Mouse (Mus musculus): ENCODE measurements around the gene Pwp2. TPM values are rescaled to one million over a fixed set of nuclear protein-coding genes. Genes with fewer than 3 reads are reported as not detected.

Pwp2 gene
- polyA plus RNA-seq (2014; fragmentation: Nextera tagmentation; extraction: Ambion mirVana) = 9.5 and 11.2 TPM in 2 replicates

DNA sequence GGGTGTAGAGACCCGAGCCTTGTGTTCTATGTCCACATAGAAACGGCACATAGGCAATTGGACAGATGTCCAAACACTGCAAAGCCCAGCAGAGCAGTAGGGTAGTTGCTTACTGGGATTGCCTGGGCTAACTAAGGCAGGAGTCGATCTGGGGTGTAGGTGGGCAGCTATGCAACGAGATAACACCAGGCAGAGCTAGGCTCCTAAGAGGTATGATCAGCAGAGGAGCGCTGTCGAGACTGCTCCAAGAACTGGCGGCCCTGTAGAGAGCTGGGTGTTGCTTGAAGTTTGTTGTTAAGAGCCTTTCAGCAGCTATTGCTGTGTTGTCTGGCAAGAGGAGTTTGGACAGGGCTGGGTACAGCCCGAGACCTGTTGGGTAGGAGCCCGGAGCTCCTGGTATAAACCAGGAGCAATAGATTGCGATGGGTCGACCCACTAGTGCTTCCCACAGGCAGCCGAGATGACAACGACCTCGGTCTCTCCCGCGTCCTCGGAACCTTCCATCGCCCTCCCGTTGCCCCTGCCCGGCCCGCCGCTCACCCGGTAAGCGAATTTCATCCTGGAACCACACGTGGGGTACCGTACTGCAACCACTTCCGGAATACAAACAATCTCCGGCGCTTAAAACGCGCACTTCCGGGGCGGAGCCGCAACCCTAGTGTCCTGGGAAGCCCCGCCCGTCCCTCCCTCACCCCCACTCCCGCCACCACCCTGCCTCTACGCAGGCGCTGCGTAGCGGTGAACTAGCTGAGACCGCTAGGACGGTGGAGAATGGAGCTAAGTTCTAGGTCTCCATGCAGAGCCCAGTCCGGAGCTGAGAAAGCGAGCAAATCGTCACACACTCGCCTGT is at the start of gene Pwp2:
TSS of gene Pwp2 (minus strand) at position 619 of the 850 bp plus-strand sequence.
- H3K27ac ChIP-seq (ENCODE audit: low read depth, low read length) = peak within 1 kb of the TSS; percentile 66
- H3K4me3 ChIP-seq (ENCODE audit: low read depth, low read length) = peak within 1 kb of the TSS; percentile 84
- peak; percentile 87 for ATAC-seq (replicated peaks; ENCODE audit: insufficient number of reproducible peaks, low FRiP score, low TSS enrichment)
- under 1% methylated on average over 47 of the region's 47 CpGs for WGBS (ENCODE audit: insufficient replicate concordance)
- H3K27me3 ChIP-seq (ENCODE audit: control insufficient read depth, insufficient read depth, low read length) = no peaks in the 10 kb centered on the region
- H3K9ac ChIP-seq (ENCODE audit: low read depth, low read length) = peak within 1 kb of the TSS; percentile 77
- peak within 1 kb of the TSS; percentile 97 for H3K4me2 ChIP-seq
- H3K9me3 ChIP-seq (replicated peaks; ENCODE audit: control insufficient read depth, low read length) = no peaks in the 10 kb centered on the region
- H3K4me1 ChIP-seq (ENCODE audit: control insufficient read depth, insufficient read depth, low read length) = peaks cover 5% of the 10 kb centered on the region
- peaks cover 25% of the 10 kb centered on the region for H3K36me3 ChIP-seq (ENCODE audit: control insufficient read depth, insufficient read depth, low read length)

DNA sequence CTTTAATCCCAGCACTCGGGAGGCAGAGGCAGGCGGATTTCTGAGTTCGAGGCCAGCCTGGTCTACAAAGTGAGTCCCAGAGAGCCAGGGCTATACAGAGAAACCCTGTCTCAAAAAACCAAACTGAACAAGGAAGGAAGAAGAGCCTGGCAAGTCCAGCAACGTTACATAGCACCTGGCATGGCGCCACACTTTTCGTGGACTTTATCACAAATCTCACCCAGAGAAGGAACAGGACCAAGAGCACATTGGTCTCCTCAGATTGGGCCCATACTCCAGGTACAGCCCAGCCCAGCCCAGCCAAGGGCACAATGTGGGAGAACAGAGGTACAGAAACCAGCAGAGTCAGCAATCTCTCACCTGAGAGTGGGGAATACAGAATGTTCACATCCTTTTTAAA is 48.8 kb upstream of the Pwp2 start:
- Histone ChIP-seq H3K36me3 (ENCODE audit: control insufficient read depth, insufficient read depth, low read length) (0 out of 2 replicates have a peak, but pooled peaks cover 2% of the 10 kb centered on the region), H3K4me2 (no peak overlapping the region), H3K27ac (ENCODE audit: low read depth, low read length) (no peak overlapping the region), H3K9me3 (replicated peaks; ENCODE audit: control insufficient read depth, low read length) (no peaks in the 10 kb centered on the region), H3K9ac (ENCODE audit: low read depth, low read length) (no peak overlapping the region), H3K4me3 (ENCODE audit: low read depth, low read length) (no peak overlapping the region), H3K4me1 (ENCODE audit: control insufficient read depth, insufficient read depth, low read length) (no peaks in the 10 kb centered on the region), H3K27me3 (ENCODE audit: control insufficient read depth, insufficient read depth, low read length) (no peaks in the 10 kb centered on the region)
- no peak for ATAC-seq (replicated peaks; ENCODE audit: insufficient number of reproducible peaks, low FRiP score, low TSS enrichment)
- WGBS (ENCODE audit: insufficient replicate concordance) = 83% methylated on average over 6 of the region's 6 CpGs

DNA sequence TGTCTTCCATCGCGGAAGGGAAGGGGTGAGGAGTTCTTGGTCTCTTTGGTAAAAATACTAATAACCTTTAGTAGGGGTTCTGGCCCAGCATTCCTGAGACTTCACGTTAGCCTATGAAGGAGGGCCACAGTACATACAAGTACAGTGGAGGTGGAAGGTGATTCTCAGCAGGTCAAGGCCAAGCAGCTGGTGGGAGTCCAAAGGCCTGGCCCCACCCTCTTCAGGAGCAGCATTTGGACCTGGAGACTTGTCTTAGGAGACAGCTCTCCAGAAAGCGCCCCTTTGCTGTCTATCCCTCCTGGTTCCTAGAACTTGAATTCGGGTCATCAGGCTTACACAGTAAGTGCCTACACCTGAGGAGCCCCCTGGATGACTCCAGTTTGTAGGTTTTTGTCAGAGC is 48.2 kb upstream of the Pwp2 start:
- Histone ChIP-seq H3K4me1 (ENCODE audit: control insufficient read depth, insufficient read depth, low read length) (no peaks in the 10 kb centered on the region), H3K9ac (ENCODE audit: low read depth, low read length) (no peak overlapping the region), H3K4me2 (no peak overlapping the region), H3K4me3 (ENCODE audit: low read depth, low read length) (no peak overlapping the region), H3K9me3 (replicated peaks; ENCODE audit: control insufficient read depth, low read length) (no peaks in the 10 kb centered on the region), H3K27ac (ENCODE audit: low read depth, low read length) (no peak overlapping the region), H3K36me3 (ENCODE audit: control insufficient read depth, insufficient read depth, low read length) (peaks cover 5% of the 10 kb centered on the region; the same call in 1 of the 2 replicates), H3K27me3 (ENCODE audit: control insufficient read depth, insufficient read depth, low read length) (no peaks in the 10 kb centered on the region)
- no peak for ATAC-seq (replicated peaks; ENCODE audit: insufficient number of reproducible peaks, low FRiP score, low TSS enrichment)
- WGBS (ENCODE audit: insufficient replicate concordance) = 90% methylated on average over 5 of the region's 5 CpGs

DNA sequence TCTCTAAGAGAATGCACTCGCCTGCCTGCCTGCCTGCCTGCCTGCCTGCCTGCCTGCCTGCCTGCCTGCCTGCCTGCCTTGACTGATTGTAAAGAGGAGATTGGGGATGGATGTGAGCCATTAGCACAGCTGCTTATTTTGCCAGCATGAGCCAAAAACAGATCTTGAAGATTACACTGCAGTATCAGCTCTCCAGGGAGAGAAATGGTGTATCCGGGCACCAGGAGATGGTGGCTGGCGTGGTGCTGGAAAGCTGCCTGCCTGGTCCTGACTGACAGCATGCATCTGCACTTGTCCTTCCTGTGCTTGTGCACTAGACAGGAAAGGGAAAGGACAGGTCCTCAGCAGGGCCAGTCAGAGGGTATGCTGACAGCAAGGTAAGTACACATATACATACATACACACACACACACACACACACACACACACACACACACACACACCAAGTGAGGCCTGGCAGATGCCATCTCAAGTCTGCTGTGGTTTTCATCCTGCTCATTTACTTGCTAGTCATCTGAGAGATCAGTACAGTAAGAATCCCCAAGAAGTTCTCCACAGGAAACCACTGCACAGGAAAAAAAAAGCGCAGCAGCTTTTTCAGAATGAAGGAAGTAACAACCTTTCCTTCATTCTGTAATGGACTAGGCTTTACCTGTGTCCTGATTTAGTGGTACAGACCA is 47.5 kb upstream of the Pwp2 start:
- Histone ChIP-seq H3K36me3 (ENCODE audit: control insufficient read depth, insufficient read depth, low read length) (peaks cover 9% of the 10 kb centered on the region; the same call in 1 of the 2 replicates), H3K4me2 (no peak overlapping the region), H3K27me3 (ENCODE audit: control insufficient read depth, insufficient read depth, low read length) (no peaks in the 10 kb centered on the region), H3K9me3 (replicated peaks; ENCODE audit: control insufficient read depth, low read length) (no peaks in the 10 kb centered on the region), H3K9ac (ENCODE audit: low read depth, low read length) (no peak overlapping the region), H3K27ac (ENCODE audit: low read depth, low read length) (no peak overlapping the region), H3K4me3 (ENCODE audit: low read depth, low read length) (no peak overlapping the region), H3K4me1 (ENCODE audit: control insufficient read depth, insufficient read depth, low read length) (no peaks in the 10 kb centered on the region)
- no peak for ATAC-seq (replicated peaks; ENCODE audit: insufficient number of reproducible peaks, low FRiP score, low TSS enrichment)
- WGBS (ENCODE audit: insufficient replicate concordance) = 88% methylated on average over 4 of the region's 4 CpGs

DNA sequence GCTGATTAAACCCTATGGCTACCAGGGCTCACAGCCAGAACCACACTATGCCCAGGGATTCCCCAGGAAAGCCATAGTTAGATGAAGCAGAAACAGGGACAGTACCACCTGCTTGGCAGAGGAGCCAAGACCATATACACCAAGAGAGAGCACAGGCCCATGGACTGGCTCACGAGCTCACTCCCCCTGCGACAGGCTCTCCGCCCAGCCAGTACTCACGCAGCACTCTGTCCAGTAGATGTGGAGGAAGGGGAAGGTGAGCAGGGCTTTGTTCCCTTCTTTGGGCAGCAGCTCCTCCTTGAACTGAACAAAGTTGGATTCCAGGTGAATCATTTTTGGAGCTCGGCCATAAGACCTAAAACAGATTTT is 43.6 kb upstream of the Pwp2 start:
- no peak overlapping the region for H3K4me3 ChIP-seq (ENCODE audit: low read depth, low read length)
- peaks cover 11% of the 10 kb centered on the region; the same call in 1 of the 2 replicates for H3K36me3 ChIP-seq (ENCODE audit: control insufficient read depth, insufficient read depth, low read length)
- no peak overlapping the region for H3K4me2 ChIP-seq
- no peak for ATAC-seq (replicated peaks; ENCODE audit: insufficient number of reproducible peaks, low FRiP score, low TSS enrichment)
- 86% methylated on average over 5 of the region's 5 CpGs for WGBS (ENCODE audit: insufficient replicate concordance)
- no peaks in the 10 kb centered on the region for H3K9me3 ChIP-seq (replicated peaks; ENCODE audit: control insufficient read depth, low read length)
- H3K27me3 ChIP-seq (ENCODE audit: control insufficient read depth, insufficient read depth, low read length) = no peaks in the 10 kb centered on the region
- H3K27ac ChIP-seq (ENCODE audit: low read depth, low read length) = no peak overlapping the region
- H3K9ac ChIP-seq (ENCODE audit: low read depth, low read length) = no peak overlapping the region
- no peaks in the 10 kb centered on the region for H3K4me1 ChIP-seq (ENCODE audit: control insufficient read depth, insufficient read depth, low read length)

DNA sequence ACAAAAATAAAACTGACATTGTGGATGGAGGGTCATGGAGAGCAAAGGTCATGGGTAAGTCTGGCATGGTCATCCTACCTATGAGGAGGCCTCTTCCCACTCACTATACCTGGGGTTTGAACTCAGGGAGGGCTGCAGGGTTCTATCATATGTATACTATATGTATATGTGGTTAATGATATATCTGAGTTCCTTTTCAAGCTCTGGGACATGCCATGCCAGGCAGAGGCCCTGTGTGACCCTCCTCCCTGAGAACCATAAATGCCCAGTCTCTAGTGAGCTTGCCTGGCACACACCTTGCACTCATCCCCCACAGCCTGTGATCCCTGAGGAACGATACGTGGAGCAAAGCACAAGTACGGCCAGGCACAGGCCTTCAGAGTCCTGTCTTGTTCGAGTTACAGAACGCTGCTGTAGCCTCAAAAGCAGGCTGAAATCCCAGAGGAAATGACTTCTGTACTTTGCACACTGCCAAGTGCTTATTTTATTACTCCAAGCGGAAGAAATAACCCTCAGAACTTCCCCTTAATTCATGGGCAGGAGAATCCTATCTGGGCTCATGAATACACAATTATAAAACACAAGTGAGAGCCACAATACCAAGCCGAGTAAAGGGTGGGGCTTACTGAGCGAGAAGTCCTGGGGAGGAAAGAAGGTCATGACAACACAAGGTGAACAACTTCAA is 43.1 kb upstream of the Pwp2 start:
- H3K4me2 ChIP-seq = no peak overlapping the region
- no peaks in the 10 kb centered on the region for H3K9me3 ChIP-seq (replicated peaks; ENCODE audit: control insufficient read depth, low read length)
- H3K4me3 ChIP-seq (ENCODE audit: low read depth, low read length) = no peak overlapping the region
- ATAC-seq (replicated peaks; ENCODE audit: insufficient number of reproducible peaks, low FRiP score, low TSS enrichment) = no peak
- peaks cover 11% of the 10 kb centered on the region; the same call in 1 of the 2 replicates for H3K36me3 ChIP-seq (ENCODE audit: control insufficient read depth, insufficient read depth, low read length)
- no peak overlapping the region for H3K9ac ChIP-seq (ENCODE audit: low read depth, low read length)
- H3K27ac ChIP-seq (ENCODE audit: low read depth, low read length) = no peak overlapping the region
- H3K27me3 ChIP-seq (ENCODE audit: control insufficient read depth, insufficient read depth, low read length) = no peaks in the 10 kb centered on the region
- no peaks in the 10 kb centered on the region for H3K4me1 ChIP-seq (ENCODE audit: control insufficient read depth, insufficient read depth, low read length)
- 92% methylated on average over 8 of the region's 8 CpGs for WGBS (ENCODE audit: insufficient replicate concordance)

DNA sequence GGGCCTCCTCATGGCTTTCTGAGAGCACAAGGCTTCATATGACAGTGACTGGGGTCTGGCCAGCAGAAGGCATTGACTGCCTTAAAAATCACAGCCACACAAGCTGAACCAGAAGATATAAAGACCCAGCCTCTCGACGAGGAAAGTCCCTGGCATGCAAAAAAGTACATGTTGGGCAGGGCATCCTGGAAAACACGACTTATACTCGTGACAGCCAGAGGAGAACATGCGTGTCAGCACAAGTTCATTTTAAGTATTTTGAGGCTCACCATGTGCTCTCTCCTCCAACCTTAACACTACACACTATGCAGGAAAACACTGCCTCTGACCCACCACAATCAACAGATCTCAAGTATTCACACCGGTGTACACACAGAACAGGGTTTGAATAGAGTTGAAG is 39.2 kb upstream of the Pwp2 start:
- no peak overlapping the region for H3K9ac ChIP-seq (ENCODE audit: low read depth, low read length)
- H3K27me3 ChIP-seq (ENCODE audit: control insufficient read depth, insufficient read depth, low read length) = no peaks in the 10 kb centered on the region
- peaks cover 13% of the 10 kb centered on the region for H3K36me3 ChIP-seq (ENCODE audit: control insufficient read depth, insufficient read depth, low read length)
- H3K9me3 ChIP-seq (replicated peaks; ENCODE audit: control insufficient read depth, low read length) = no peaks in the 10 kb centered on the region
- ATAC-seq (replicated peaks; ENCODE audit: insufficient number of reproducible peaks, low FRiP score, low TSS enrichment) = no peak
- WGBS (ENCODE audit: insufficient replicate concordance) = 93% methylated on average over 6 of the region's 6 CpGs
- H3K4me2 ChIP-seq = no peak overlapping the region
- no peak overlapping the region for H3K4me3 ChIP-seq (ENCODE audit: low read depth, low read length)
- H3K27ac ChIP-seq (ENCODE audit: low read depth, low read length) = no peak overlapping the region
- H3K4me1 ChIP-seq (ENCODE audit: control insufficient read depth, insufficient read depth, low read length) = no peaks in the 10 kb centered on the region

DNA sequence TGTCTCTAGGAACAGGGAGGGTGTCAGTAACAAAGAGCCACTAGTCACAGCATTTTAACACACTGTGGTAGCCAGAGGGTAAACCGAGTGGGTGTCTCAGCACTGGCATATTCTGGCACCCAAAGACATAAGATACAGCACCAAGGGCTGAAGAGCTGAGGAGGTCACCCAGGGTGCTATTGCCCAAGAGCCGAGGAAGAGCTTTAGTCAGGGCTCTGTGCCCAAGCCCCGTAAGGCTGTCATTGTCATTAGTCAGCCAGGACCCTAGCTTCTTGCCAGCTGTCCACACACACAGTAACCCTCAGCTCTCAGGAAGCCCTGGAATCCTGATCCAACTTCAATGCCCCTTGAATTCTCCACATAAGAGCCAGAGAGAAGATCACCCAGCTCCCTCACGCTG is 38.0 kb upstream of the Pwp2 start:
- ATAC-seq (replicated peaks; ENCODE audit: insufficient number of reproducible peaks, low FRiP score, low TSS enrichment) = no peak
- Histone ChIP-seq H3K4me1 (ENCODE audit: control insufficient read depth, insufficient read depth, low read length) (no peaks in the 10 kb centered on the region), H3K9ac (ENCODE audit: low read depth, low read length) (no peak overlapping the region), H3K36me3 (ENCODE audit: control insufficient read depth, insufficient read depth, low read length) (peaks cover 9% of the 10 kb centered on the region), H3K9me3 (replicated peaks; ENCODE audit: control insufficient read depth, low read length) (no peaks in the 10 kb centered on the region), H3K27me3 (ENCODE audit: control insufficient read depth, insufficient read depth, low read length) (no peaks in the 10 kb centered on the region), H3K4me2 (no peak overlapping the region), H3K4me3 (ENCODE audit: low read depth, low read length) (no peak overlapping the region), H3K27ac (ENCODE audit: low read depth, low read length) (no peak overlapping the region)
- WGBS (ENCODE audit: insufficient replicate concordance) = 79% methylated on average over 4 of the region's 4 CpGs
